Mouse (Mus musculus): ENCODE measurements around the gene Pigv. TPM values are rescaled to one million over a fixed set of nuclear protein-coding genes. Genes with fewer than 3 reads are reported as not detected.
A peak's percentile ranks its signal among the peaks of the same experiment; 100 is the strongest.

The Pigv gene
- polyA plus RNA-seq, 1 experiment = 15.8 TPM

GRCm38 (mm10) chr4:133627039-133627438, 45.4 kb downstream of the Pigv start:
- H3K36me3 ChIP-seq (ENCODE audit: control insufficient read depth, insufficient read depth, low read length) = no peaks in the 10 kb centered on the region
- no peak for TF ChIP-seq CTCF (conservative IDR thresholded peaks at IDR 0.05; ENCODE audit: insufficient read depth, insufficient read length, low read depth, low read length)
- TF ChIP-seq POLR2A (IDR thresholded peaks at IDR 0.05; ENCODE audit: low read depth, low read length) = no peak
- no peak overlapping the region for H3K4me3 ChIP-seq (ENCODE audit: insufficient read depth, low read depth, low read length)
- H3K27ac ChIP-seq (ENCODE audit: insufficient read depth, low read depth, low read length) = no peak overlapping the region
- H3K4me1 ChIP-seq (ENCODE audit: control insufficient read depth, insufficient read depth, low read length) = no peaks in the 10 kb centered on the region
- WGBS = 87% methylated on average over 14 of the region's 14 CpGs
- no peak for DNase-seq
- no peaks in the 10 kb centered on the region for H3K27me3 ChIP-seq (replicated peaks; ENCODE audit: control insufficient read depth, insufficient read depth, low read length)

GRCm38 (mm10) chr4:133626621-133627020, 45.8 kb downstream of the Pigv start:
- DNase-seq = no peak
- Histone ChIP-seq H3K27ac (ENCODE audit: insufficient read depth, low read depth, low read length) (peak overlapping the region; percentile 83), H3K4me1 (ENCODE audit: control insufficient read depth, insufficient read depth, low read length) (no peaks in the 10 kb centered on the region), H3K27me3 (replicated peaks; ENCODE audit: control insufficient read depth, insufficient read depth, low read length) (no peaks in the 10 kb centered on the region), H3K36me3 (ENCODE audit: control insufficient read depth, insufficient read depth, low read length) (no peaks in the 10 kb centered on the region), H3K4me3 (ENCODE audit: insufficient read depth, low read depth, low read length) (no peak overlapping the region)
- 79% methylated on average over 9 of the region's 9 CpGs for WGBS
- no peak for TF ChIP-seq CTCF (conservative IDR thresholded peaks at IDR 0.05; ENCODE audit: insufficient read depth, insufficient read length, low read depth, low read length)
- TF ChIP-seq POLR2A (IDR thresholded peaks at IDR 0.05; ENCODE audit: low read depth, low read length) = no peak

GRCm38 (mm10) chr4:133626221-133626620, 46.2 kb downstream of the Pigv start:
- DNase-seq = no peak
- Histone ChIP-seq H3K4me1 (ENCODE audit: control insufficient read depth, insufficient read depth, low read length) (no peaks in the 10 kb centered on the region), H3K36me3 (ENCODE audit: control insufficient read depth, insufficient read depth, low read length) (no peaks in the 10 kb centered on the region), H3K4me3 (ENCODE audit: insufficient read depth, low read depth, low read length) (no peak overlapping the region), H3K27me3 (replicated peaks; ENCODE audit: control insufficient read depth, insufficient read depth, low read length) (no peaks in the 10 kb centered on the region), H3K27ac (ENCODE audit: insufficient read depth, low read depth, low read length) (peak overlapping the region; percentile 83)
- TF ChIP-seq CTCF (conservative IDR thresholded peaks at IDR 0.05; ENCODE audit: insufficient read depth, insufficient read length, low read depth, low read length) (no peak), POLR2A (IDR thresholded peaks at IDR 0.05; ENCODE audit: low read depth, low read length) (no peak)
- 32% methylated on average over 5 of the region's 5 CpGs for WGBS

- DNase-seq = peak; percentile 91
- no peaks in the 10 kb centered on the region for H3K4me1 ChIP-seq (ENCODE audit: control insufficient read depth, insufficient read depth, low read length)
- H3K27me3 ChIP-seq (replicated peaks; ENCODE audit: control insufficient read depth, insufficient read depth, low read length) = no peaks in the 10 kb centered on the region
- 32% methylated on average over 11 of the region's 11 CpGs for WGBS
- H3K36me3 ChIP-seq (ENCODE audit: control insufficient read depth, insufficient read depth, low read length) = no peaks in the 10 kb centered on the region
- no peak for TF ChIP-seq CTCF (conservative IDR thresholded peaks at IDR 0.05; ENCODE audit: insufficient read depth, insufficient read length, low read depth, low read length)
- no peak for TF ChIP-seq POLR2A (IDR thresholded peaks at IDR 0.05; ENCODE audit: low read depth, low read length)
- H3K4me3 ChIP-seq (ENCODE audit: insufficient read depth, low read depth, low read length) = no peak overlapping the region
- H3K27ac ChIP-seq (ENCODE audit: insufficient read depth, low read depth, low read length) = peak overlapping the region; percentile 83
These were observed 46.8 kb downstream of the Pigv start for GRCm38 (mm10) chr4:133625621-133626071.

- no peaks in the 10 kb centered on the region for H3K4me1 ChIP-seq (ENCODE audit: control insufficient read depth, insufficient read depth, low read length)
- 84% methylated on average over 7 of the region's 7 CpGs for WGBS
- H3K27ac ChIP-seq (ENCODE audit: insufficient read depth, low read depth, low read length) = peak overlapping the region; percentile 83; the same call in 1 of the 2 replicates
- no peaks in the 10 kb centered on the region for H3K36me3 ChIP-seq (ENCODE audit: control insufficient read depth, insufficient read depth, low read length)
- H3K4me3 ChIP-seq (ENCODE audit: insufficient read depth, low read depth, low read length) = no peak overlapping the region
- no peak for DNase-seq
- TF ChIP-seq POLR2A (IDR thresholded peaks at IDR 0.05; ENCODE audit: low read depth, low read length) (no peak), CTCF (conservative IDR thresholded peaks at IDR 0.05; ENCODE audit: insufficient read depth, insufficient read length, low read depth, low read length) (no peak)
- H3K27me3 ChIP-seq (replicated peaks; ENCODE audit: control insufficient read depth, insufficient read depth, low read length) = no peaks in the 10 kb centered on the region
These were observed 47.6 kb downstream of the Pigv start for GRCm38 (mm10) chr4:133624830-133625229.

GRCm38 (mm10) chr4:133622161-133622695, 50.2 kb downstream of the Pigv start:
- TF ChIP-seq POLR2A (IDR thresholded peaks at IDR 0.05; ENCODE audit: low read depth, low read length) (no peak), CTCF (conservative IDR thresholded peaks at IDR 0.05; ENCODE audit: insufficient read depth, insufficient read length, low read depth, low read length) (no peak)
- Histone ChIP-seq H3K27ac (ENCODE audit: insufficient read depth, low read depth, low read length) (no peak overlapping the region), H3K27me3 (replicated peaks; ENCODE audit: control insufficient read depth, insufficient read depth, low read length) (no peaks in the 10 kb centered on the region), H3K4me1 (ENCODE audit: control insufficient read depth, insufficient read depth, low read length) (no peaks in the 10 kb centered on the region), H3K36me3 (ENCODE audit: control insufficient read depth, insufficient read depth, low read length) (no peaks in the 10 kb centered on the region), H3K4me3 (ENCODE audit: insufficient read depth, low read depth, low read length) (no peak overlapping the region)
- DNase-seq = no peak
- 80% methylated on average over 11 of the region's 11 CpGs for WGBS

- Histone ChIP-seq H3K36me3 (ENCODE audit: control insufficient read depth, insufficient read depth, low read length) (no peaks in the 10 kb centered on the region), H3K27ac (ENCODE audit: insufficient read depth, low read depth, low read length) (no peak overlapping the region), H3K4me1 (ENCODE audit: control insufficient read depth, insufficient read depth, low read length) (no peaks in the 10 kb centered on the region), H3K4me3 (ENCODE audit: insufficient read depth, low read depth, low read length) (no peak overlapping the region), H3K27me3 (replicated peaks; ENCODE audit: control insufficient read depth, insufficient read depth, low read length) (no peaks in the 10 kb centered on the region)
- WGBS = 82% methylated on average over 8 of the region's 8 CpGs
- no peak for DNase-seq
- TF ChIP-seq CTCF (conservative IDR thresholded peaks at IDR 0.05; ENCODE audit: insufficient read depth, insufficient read length, low read depth, low read length) (no peak), POLR2A (IDR thresholded peaks at IDR 0.05; ENCODE audit: low read depth, low read length) (no peak)
These were observed 51.8 kb downstream of the Pigv start for GRCm38 (mm10) chr4:133620668-133621067.

Measured in kidney, adult 2 months (tissue).